Mouse (Mus musculus) midbrain, embryonic 16.5 days (tissue): ENCODE measurements around the gene Mroh2a. TPM values are rescaled to one million over a fixed set of nuclear protein-coding genes. Genes with fewer than 3 reads are reported as not detected.

Experiments
- ATAC-seq: fragments of 200-750 bp; cut with Nextera tagmentation; 2 replicates; pipeline ENCODE4 v1.8.0; 2017; ENCODE audit warnings: moderate TSS enrichment
- H3K27ac ChIP-seq: fragments of 300-500 bp; sonication (generic); 2 replicates; pipeline ENCODE4 v1.5.1; 2014; ENCODE audit warnings: mild to moderate bottlenecking, low read length, mixed read lengths
- H3K27me3 ChIP-seq: fragments of 300-500 bp; sonication (generic); 2 replicates; pipeline ENCODE4 v1.6.1; 2014; ENCODE audit warnings: low read depth, low read length, mixed read lengths; ENCODE audit not compliant: control insufficient read depth, insufficient read depth
- H3K36me3 ChIP-seq: fragments of 300-500 bp; sonication (generic); 2 replicates; pipeline ENCODE4 v1.6.1; 2014; ENCODE audit warnings: mild to moderate bottlenecking, low read length, moderate library complexity, mixed read lengths; ENCODE audit not compliant: control insufficient read depth, insufficient read depth
- H3K4me1 ChIP-seq: fragments of 300-500 bp; sonication (generic); 2 replicates; pipeline ENCODE4 v1.6.1; 2014; ENCODE audit warnings: mild to moderate bottlenecking, low read length, mixed read lengths; ENCODE audit not compliant: control insufficient read depth, insufficient read depth
- H3K4me2 ChIP-seq: fragments of 300-500 bp; sonication (generic); 2 replicates; pipeline ENCODE4 v1.6.1; 2014; ENCODE audit warnings: mild to moderate bottlenecking, low read length, mixed read lengths
- H3K4me3 ChIP-seq: fragments of 300-500 bp; sonication (generic); 2 replicates; pipeline ENCODE4 v1.5.1; 2014; ENCODE audit warnings: low read depth, mild to moderate bottlenecking, low read length, moderate library complexity, mixed read lengths
- H3K9ac ChIP-seq: fragments of 300-500 bp; sonication (generic); 2 replicates; pipeline ENCODE4 v1.6.1; 2014; ENCODE audit warnings: low read depth, low read length, mixed read lengths
- H3K9me3 ChIP-seq: fragments of 300-500 bp; sonication (generic); replicated peaks from 2 replicates; pipeline ENCODE4 v1.6.1; 2014; ENCODE audit warnings: mild to moderate bottlenecking, low read length, mixed read lengths; ENCODE audit not compliant: control insufficient read depth, poor library complexity, severe bottlenecking
- WGBS: fragments of 180-500 bp; shearing (Covaris S2); extraction: QIAGEN DNeasy Blood & Tissue Kit; methylation state at CpG from one replicate; pipeline ENCODE4 v1.1.7; 2014; 5-methylcytosine and 5-hydroxymethylcytosine counted together
- polyA plus RNA-seq: library from polyadenylated mRNA; unstranded; fragments of >200 nt; fragmentation: Nextera tagmentation; extraction: Ambion mirVana; gene quantifications from 2 replicates; pipeline ENCODE4 v1.2.1, GENCODE M21; 2015

Gene Mroh2a
- polyA plus RNA-seq, 1 experiment from 2014 or later: 0.92 TPM

DNA sequence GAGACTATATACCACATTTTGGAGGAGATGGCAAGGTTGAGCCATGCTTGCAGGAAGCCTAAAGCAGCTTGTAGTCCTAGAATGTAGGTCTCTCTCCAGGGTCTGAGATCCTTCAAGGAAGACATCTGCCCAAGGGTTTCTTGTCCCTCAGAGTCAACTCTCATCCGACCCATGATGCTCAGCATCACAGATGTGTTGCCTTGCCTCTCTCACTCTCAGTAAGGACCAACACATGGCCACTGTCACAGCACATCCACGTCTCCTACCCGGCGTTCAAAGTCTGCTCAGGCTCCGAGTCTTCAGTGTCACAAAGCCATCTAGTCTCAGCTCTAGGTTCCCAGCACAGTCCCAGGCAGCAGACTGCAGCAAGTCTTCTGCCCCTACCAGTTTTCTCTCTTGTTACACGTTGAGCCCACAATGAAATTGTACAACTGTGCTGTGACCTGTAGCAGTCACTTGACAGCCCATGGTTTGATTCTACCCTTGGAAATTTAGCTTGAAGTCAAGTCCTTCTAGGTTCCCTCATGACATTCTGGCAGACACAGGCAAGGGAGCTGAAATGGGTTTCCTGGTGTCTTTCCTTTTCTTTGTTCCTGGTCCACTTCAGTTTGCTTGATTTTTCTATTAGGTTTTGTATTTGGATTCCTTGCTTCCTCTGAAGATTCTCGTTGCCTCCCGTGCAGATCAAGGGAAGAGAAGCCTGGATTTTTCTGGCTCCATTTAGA is 77.6 kb downstream of the Mroh2a start:
- ATAC-seq: no peak
- H3K4me3 ChIP-seq: no peak overlapping the region
- 65% methylated on average over 8 of the region's 8 CpGs for WGBS
- no peak overlapping the region for H3K4me2 ChIP-seq
- H3K9ac ChIP-seq: no peak overlapping the region
- H3K36me3 ChIP-seq: no peaks in the 10 kb centered on the region
- no peak overlapping the region for H3K27ac ChIP-seq
- no peaks in the 10 kb centered on the region for H3K27me3 ChIP-seq
- H3K9me3 ChIP-seq: peaks cover 91% of the 10 kb centered on the region
- H3K4me1 ChIP-seq: no peaks in the 10 kb centered on the region

DNA sequence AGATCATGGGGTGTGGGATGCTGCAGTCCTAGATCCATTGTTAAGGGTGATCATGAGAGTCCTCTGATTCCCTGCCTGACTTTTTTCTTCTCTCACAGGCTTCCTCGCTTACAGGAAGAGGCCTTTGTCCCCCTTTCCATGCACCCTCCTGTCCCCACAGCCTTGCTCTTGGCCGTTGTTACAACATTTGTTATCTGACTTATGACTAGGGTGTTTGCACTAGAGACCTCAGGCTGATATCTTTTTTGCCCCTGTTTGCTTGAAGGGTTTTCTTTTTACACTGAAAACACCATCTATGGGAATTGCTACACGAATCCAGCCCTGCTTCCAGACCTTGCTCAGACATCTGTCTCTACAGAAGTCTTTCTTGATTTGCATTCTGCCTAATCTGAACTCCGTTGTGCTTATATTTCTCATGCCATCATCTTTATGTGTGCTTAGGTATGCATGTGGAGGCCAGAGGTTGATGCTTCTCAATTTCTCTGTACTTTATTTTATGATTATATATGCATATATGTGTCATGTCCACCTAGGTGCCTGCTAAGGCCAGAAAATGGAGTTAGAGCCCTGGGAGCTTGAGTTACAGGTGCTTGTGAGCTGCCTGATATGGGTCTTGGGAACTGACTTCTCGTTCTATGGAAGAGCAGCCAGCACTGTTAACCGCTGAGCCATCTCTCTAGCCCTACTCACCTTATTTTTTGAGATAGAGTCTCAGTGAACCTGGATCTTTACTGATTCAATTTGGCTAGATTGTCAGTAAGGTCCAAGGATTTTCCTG is 78.4 kb downstream of the Mroh2a start:
- 47% methylated on average over 6 of the region's 6 CpGs for WGBS
- Histone ChIP-seq H3K9me3 (peaks cover 91% of the 10 kb centered on the region), H3K4me2 (no peak overlapping the region), H3K36me3 (no peaks in the 10 kb centered on the region), H3K9ac (no peak overlapping the region), H3K27me3 (no peaks in the 10 kb centered on the region), H3K4me3 (no peak overlapping the region), H3K4me1 (no peaks in the 10 kb centered on the region), H3K27ac (no peak overlapping the region)
- no peak for ATAC-seq

DNA sequence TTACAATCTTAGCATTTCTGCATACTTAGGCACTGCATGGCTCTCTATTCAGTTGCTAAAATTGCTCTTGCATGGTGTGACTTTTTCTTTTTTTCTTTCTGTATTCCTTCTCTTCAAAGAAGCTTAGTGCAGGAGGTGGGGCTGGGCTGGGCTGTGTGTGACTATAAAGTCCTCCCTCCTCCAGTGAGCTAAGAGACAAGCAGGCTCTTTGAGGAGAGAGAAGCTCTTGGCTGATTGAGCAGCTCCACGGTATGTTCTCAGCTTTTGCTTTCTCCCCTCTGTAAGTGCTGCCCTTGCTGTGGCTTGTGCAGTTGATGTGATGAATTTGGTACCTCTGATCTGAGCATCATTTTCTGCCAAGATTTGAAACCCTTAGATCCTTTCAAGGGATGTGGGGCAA is 79.8 kb downstream of the Mroh2a start:
- Histone ChIP-seq H3K27me3 (no peaks in the 10 kb centered on the region), H3K36me3 (no peaks in the 10 kb centered on the region), H3K9ac (no peak overlapping the region), H3K4me2 (no peak overlapping the region), H3K4me3 (no peak overlapping the region), H3K27ac (no peak overlapping the region), H3K9me3 (peaks cover 82% of the 10 kb centered on the region), H3K4me1 (no peaks in the 10 kb centered on the region)
- ATAC-seq: peak; percentile 33; the same call in 1 of the 2 replicates
- WGBS: 62% methylated on average over 1 of the region's 1 CpGs

DNA sequence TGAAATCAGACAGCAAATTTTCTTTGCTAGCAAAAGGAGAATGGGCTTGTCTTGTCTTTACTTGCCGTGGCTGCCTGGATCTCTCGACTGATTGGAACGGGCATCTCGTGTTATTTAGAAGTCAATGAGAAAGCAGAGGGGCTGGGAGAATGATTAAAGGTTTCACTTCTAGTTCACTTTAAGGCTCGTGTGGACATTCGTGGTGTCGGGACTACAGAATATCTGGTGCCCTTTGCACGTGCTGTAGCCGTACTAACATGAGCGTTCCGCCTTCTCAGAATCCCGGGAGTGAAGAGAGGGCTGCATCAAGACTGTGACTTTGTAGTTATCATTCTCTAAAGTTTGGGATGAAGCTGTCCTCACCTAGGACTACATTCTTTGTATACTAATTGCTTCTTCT is 80.4 kb downstream of the Mroh2a start:
- H3K27me3 ChIP-seq: no peaks in the 10 kb centered on the region
- H3K4me1 ChIP-seq: no peaks in the 10 kb centered on the region
- H3K27ac ChIP-seq: no peak overlapping the region
- no peak overlapping the region for H3K9ac ChIP-seq
- ATAC-seq: no peak
- no peak overlapping the region for H3K4me2 ChIP-seq
- H3K9me3 ChIP-seq: peaks cover 76% of the 10 kb centered on the region
- 66% methylated on average over 12 of the region's 12 CpGs for WGBS
- H3K36me3 ChIP-seq: no peaks in the 10 kb centered on the region
- no peak overlapping the region for H3K4me3 ChIP-seq

DNA sequence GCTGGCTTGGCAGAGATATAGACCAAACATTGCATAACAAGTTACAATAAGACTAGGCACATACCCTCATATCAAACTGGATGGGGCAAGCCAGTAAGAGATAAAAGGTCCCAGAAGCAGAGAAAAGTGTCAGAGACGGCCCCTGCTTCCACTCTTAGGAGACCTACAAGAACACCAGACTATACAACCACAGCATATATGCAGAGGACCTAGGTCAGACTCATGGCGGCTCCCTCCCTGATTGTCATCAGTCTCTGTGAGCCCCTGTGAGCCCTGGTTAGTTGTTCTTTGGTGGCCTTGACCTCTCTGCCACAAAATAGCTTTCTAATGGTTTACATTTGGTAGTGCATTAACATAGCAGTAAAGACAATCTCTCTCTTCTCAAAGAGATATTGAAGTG is 82.2 kb downstream of the Mroh2a start:
- no peak overlapping the region for H3K4me2 ChIP-seq
- 52% methylated on average over 2 of the region's 2 CpGs for WGBS
- H3K4me1 ChIP-seq: no peaks in the 10 kb centered on the region
- H3K9ac ChIP-seq: no peak overlapping the region
- no peaks in the 10 kb centered on the region for H3K27me3 ChIP-seq
- no peak overlapping the region for H3K4me3 ChIP-seq
- ATAC-seq: peak; percentile 22; the same call in 1 of the 2 replicates
- peaks cover 61% of the 10 kb centered on the region for H3K9me3 ChIP-seq
- no peaks in the 10 kb centered on the region for H3K36me3 ChIP-seq
- H3K27ac ChIP-seq: no peak overlapping the region

DNA sequence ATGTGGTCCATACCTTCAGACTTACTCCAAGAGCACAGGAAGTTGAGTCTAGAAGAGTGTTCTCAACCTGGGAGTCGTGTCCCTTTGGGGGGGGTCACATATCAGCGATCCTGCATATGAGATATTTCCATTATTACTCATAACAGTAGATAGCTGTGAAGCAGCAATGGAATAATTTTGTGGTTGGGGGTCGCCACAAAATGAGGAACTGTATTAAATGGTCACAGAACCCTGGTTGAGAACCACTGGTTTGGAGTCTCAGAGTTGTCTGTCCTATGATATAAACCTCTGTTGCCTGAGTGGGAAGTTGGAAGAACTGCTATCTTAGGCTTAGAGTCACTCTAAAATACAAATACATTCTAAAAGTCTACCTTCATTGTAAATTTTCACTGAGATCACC is 83.1 kb downstream of the Mroh2a start:
- H3K27ac ChIP-seq: no peak overlapping the region
- H3K9me3 ChIP-seq: peaks cover 53% of the 10 kb centered on the region
- no peak overlapping the region for H3K9ac ChIP-seq
- H3K36me3 ChIP-seq: no peaks in the 10 kb centered on the region
- no peaks in the 10 kb centered on the region for H3K4me1 ChIP-seq
- 54% methylated on average over 3 of the region's 3 CpGs for WGBS
- H3K27me3 ChIP-seq: no peaks in the 10 kb centered on the region
- H3K4me3 ChIP-seq: no peak overlapping the region
- ATAC-seq: no peak
- H3K4me2 ChIP-seq: no peak overlapping the region

DNA sequence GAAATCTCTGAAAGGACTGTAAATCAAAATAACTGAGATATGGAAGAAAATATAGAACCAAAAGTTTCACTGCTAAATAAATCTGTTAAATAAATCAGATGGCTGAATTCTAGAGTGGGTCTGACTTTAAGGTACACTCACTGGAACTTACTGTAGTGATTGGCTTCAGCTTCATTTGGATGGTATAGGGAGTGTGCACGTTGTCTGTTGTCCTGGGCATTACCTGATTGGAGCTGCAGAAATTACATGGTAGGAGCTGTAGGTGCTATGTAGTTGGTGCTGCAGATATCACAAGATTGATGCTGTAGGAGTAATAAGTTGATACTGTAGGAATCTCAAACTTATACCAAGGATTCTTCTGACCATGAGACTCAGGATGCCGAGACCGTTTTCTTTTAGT is 83.6 kb downstream of the Mroh2a start:
- WGBS: 66% methylated on average over 3 of the region's 3 CpGs
- no peak overlapping the region for H3K9ac ChIP-seq
- no peak overlapping the region for H3K4me3 ChIP-seq
- H3K4me2 ChIP-seq: no peak overlapping the region
- no peak overlapping the region for H3K27ac ChIP-seq
- no peak for ATAC-seq
- no peaks in the 10 kb centered on the region for H3K27me3 ChIP-seq
- peaks cover 49% of the 10 kb centered on the region for H3K9me3 ChIP-seq
- no peaks in the 10 kb centered on the region for H3K36me3 ChIP-seq
- no peaks in the 10 kb centered on the region for H3K4me1 ChIP-seq

Other genes starting within 250 kb of the Mroh2a start
- gene Usp40, start 218.4 kb upstream of the Mroh2a start, polyA plus RNA-seq: 20.8 and 22.7 TPM in 2 replicates
- not detected in 2 replicates for gene Ugt1a10, start 171.6 kb upstream of the Mroh2a start, polyA plus RNA-seq
- gene Ugt1a9, start 156.2 kb upstream of the Mroh2a start, polyA plus RNA-seq: not detected in 2 replicates
- not detected in 2 replicates for gene Ugt1a8, start 139.2 kb upstream of the Mroh2a start, polyA plus RNA-seq
- gene Ugt1a7c, start 131.9 kb upstream of the Mroh2a start, polyA plus RNA-seq: 0.94 and 1.1 TPM in 2 replicates
- 0.50 and 0.60 TPM in 2 replicates for gene Ugt1a6b, start 123.7 kb upstream of the Mroh2a start, polyA plus RNA-seq
- gene Ugt1a6a, start 92.2 kb upstream of the Mroh2a start, polyA plus RNA-seq: 2.3 and 2.5 TPM in 2 replicates
- gene Ugt1a5, start 61.0 kb upstream of the Mroh2a start, polyA plus RNA-seq: not detected in 2 replicates
- gene Ugt1a2, start 26.4 kb upstream of the Mroh2a start, polyA plus RNA-seq: not detected in 2 replicates
- 12.8 and 13.1 TPM in 2 replicates for gene Dnajb3, start 21.2 kb upstream of the Mroh2a start, polyA plus RNA-seq
- gene Ugt1a1, start 15.0 kb upstream of the Mroh2a start, polyA plus RNA-seq: not detected in 2 replicates
- 77.3 and 87.0 TPM in 2 replicates for gene Hjurp, start 50.6 kb downstream of the Mroh2a start, polyA plus RNA-seq
- gene Trpm8, start 50.7 kb downstream of the Mroh2a start, polyA plus RNA-seq: 0.11 and 0.17 TPM in 2 replicates
- gene Spp2, start 180.0 kb downstream of the Mroh2a start, polyA plus RNA-seq: 0.74 and 1.8 TPM in 2 replicates